Mouse (Mus musculus) urinary bladder, postnatal 25 days (tissue): Measurements from ENCODE around the gene Lrp1.

Experiments used
- DNase-seq: peaks from one replicate; pipeline ENCODE4 v3.0.0; 2022; ENCODE audit warnings: low spot score

Gene Lrp1

GRCm38 (mm10) chr10:127615591-127615990, 5.4 kb downstream of the Lrp1 start:
- no peak for DNase-seq

DNA sequence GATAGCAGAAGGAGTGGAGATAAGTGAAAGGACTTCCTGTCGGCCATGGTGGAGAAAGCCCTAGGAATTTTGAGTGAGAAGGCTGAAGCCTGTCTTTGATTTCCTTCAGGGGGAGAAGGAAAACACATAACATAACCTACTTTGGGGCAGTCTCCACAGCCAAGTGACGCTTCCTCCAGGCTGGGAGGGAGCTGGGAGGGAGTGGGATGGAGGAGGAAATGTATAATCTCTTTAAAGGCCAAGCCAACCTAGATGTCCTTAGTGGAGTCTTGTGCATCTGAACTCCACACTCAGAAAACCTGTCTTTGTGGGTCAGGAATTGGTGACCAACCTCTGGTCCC, 5.9 kb downstream of the Lrp1 start:
- no peak for DNase-seq

- DNase-seq: no peak
Measured at GRCm38 (mm10) chr10:127614236-127615033, 6.5 kb downstream of the Lrp1 start.

DNA sequence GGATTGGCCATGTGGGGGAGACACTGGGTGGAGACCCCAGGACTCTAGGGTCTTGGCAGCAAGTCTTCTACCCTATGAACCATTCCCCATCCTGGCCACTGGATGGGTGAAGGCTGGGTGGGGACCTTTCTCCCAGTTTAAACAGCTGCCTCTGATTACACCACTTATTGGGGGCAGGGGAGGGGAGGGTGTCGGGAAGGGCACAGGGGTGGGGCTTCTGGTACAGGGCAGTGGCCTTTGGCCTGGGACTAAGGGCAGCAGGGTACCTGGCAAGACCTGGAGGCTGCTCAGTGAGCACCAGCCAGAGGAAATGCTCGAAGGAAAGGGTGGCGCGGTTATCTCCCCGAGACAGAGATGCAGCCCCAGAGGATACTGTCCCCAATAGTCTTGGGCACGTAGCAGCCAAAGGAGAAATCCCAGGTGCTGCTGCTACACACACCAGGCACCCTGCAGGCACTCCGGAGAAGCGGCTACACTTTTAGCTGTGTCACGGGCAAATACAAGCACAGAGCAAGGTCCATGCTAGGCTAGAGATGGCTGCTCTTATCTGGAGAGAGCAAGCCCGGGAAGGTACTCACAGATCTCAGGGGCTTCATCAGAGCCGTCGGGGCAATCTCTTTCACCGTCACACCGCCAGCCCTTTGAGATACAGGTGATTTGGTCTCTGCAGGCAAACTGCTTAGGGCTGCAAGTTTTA, 8.7 kb downstream of the Lrp1 start:
- DNase-seq: no peak

- no peak for DNase-seq
Measured at GRCm38 (mm10) chr10:127610066-127610415, 10.9 kb downstream of the Lrp1 start.

DNA sequence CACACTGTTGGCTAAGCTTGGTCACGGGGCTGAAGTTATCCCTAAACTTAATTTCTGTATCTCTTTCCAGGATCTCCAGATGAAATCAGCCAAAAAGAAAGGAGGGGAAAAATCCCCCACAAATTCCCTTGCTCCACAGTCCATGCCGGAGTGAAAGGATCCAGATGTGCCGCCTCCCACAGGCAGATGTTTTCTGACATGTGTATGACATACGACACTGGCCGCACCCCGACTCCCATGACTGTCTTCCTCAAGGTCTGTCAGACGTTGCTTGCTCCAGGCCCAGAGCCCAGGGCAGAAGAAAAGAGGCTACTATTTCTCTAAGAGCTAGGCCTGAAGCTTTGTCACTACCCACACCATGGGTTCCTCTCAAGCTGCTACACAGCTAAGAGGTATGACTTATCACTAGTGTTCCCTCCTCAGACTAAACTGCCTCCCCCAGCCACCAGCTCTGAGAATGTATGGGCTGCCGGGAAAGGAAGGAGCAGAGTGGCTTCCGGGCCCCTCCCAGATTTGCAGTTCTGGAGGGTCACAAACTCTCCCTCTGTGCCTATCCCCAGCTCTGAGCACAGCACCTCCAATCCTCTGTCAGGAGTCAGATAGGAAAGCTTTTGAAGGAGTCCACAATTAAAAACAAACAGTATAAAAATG, 11.4 kb downstream of the Lrp1 start:
- no peak for DNase-seq

GRCm38 (mm10) chr10:127607059-127607458, 13.9 kb downstream of the Lrp1 start:
- DNase-seq: no peak

GRCm38 (mm10) chr10:127605756-127606155, 15.2 kb downstream of the Lrp1 start:
- DNase-seq: no peak

DNA sequence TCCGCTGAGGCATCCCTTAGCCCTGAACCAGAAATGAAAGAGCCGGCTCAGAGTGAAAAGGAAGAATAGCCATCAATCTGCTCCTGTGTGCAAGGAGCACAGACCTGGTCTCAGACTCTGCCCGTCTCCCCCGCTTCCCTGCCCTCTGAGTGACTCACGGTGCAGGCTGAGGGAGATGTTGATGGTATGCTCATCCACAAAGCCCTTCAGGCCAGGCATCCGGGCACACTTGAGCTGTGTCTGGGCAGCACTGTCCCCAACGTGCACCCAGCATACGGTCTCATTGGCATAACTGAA, 15.7 kb downstream of the Lrp1 start:
- DNase-seq: no peak

GRCm38 (mm10) chr10:127604465-127605250, 16.3 kb downstream of the Lrp1 start:
- no peak for DNase-seq

GRCm38 (mm10) chr10:127603437-127604371, 17.2 kb downstream of the Lrp1 start:
- DNase-seq: no peak

DNA sequence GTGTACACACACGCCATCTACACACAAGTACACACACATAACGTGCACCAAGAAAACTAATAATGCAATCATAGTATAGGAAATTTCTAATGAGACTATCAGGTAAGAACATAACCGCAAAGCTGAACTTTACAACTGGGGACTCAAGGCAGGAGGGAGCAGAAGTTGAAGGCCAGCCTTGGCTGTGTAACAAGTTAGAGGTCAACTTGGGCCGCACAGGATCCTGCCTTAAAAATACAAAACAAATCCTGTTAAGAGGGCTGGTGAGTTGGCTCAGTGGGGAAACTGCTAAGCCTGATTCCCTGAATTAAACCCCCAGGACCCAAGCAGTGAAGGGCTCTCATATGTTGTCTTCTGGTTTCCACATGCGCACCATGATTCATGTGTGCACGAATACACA, 18.8 kb downstream of the Lrp1 start:
- DNase-seq: no peak

DNA sequence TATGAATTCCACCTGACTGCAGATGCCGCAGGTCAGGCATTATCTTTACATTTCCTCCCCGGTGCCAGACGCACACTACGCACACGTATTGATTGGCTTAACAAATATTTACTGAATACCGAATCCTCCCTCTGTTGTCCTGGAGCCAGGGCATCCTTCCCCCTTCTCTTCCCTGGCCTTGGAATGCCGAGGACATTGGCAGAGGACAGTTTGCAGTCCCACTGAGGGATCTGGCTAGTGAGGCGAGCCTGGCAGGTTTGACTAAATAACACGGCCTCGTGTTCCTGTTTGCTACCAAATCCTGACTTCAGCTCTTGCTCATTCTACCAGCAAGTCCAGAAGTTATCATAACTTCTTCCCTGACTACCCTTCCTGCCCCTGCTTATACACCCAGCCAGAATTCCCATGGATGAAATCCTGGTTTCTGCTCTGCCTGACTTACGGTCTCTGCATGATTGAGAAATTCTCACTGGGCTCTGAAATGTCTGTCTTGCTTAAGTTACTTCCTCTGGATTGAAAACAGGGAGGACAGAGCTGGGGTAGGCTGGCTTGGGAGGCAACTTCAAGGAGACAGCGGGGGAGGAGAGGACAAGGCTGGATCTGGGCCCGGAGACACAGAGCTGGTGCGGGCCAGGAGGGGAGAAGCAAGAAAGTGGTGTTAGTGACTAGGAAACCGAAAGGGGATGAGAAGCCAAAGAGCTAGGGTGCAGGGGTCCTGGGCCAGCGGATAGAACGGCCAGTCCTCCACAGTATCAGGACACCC, 21.0 kb downstream of the Lrp1 start:
- DNase-seq: peak; percentile 46

DNA sequence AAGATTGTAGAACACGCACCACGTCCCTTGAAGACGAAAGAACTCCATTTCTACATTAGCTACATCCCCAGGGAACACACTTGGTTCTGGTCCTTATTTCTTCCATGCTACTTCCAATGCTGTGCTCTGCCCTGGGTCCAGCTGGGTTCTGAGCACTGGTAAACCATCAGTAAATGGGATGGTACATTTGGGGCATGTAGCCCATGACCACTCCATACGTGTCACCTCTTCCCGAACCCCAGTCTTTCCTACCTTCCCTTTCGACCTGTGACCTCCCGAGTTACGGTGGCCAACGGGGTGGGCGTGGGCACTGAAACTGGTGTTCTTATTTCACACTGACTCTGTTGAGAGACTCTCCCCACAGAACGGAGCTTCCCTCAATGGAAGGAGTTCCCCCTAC, 21.7 kb downstream of the Lrp1 start:
- no peak for DNase-seq

DNA sequence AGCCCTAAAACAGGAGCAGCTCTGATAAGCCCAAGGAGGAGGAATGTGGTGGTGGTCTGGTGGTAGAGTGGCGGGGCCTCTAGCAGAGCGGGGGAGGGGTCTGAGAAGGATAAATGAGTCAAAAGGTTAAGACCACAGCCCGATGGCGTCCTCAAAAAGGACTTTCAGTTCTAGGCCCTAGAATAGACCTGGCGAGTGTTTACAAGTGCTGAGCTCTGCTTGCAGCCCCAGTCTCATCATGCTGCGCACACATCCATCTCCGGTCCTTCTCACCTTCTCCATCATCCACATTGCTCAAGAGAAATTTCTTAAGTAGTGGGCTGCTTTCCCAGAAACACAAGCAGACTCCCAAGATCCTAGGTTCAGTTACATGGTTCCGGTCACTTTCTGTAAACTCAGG, 22.3 kb downstream of the Lrp1 start:
- no peak for DNase-seq

DNA sequence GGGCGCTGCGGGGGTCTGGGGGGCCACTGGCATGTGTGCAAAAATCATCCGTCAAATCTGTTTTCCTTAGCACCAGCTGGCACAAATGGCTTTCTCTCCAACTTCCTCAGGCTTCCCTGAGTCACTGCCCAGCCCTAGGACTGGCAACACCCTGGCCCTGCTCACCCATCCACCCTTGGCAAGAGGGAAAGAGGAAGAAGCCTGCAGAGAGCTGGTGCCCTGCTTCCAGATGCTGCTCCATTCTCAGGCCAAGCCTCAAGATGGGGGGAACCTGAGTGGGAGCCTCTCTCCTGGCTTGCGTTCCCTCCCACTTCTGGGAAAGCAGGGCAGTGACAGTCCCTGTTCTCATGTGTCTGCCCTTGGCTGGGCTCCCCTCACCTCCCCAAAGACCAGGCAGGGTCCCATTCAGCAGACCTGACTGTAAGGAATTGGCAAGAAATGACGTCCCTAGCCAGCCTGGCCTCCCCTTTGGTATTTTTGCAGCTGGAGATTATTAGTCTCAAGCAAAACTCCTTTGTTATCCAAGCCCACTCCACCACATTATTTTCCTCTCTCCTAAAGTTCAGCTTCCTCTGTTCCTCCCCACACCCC, 23.5 kb downstream of the Lrp1 start:
- no peak for DNase-seq

DNA sequence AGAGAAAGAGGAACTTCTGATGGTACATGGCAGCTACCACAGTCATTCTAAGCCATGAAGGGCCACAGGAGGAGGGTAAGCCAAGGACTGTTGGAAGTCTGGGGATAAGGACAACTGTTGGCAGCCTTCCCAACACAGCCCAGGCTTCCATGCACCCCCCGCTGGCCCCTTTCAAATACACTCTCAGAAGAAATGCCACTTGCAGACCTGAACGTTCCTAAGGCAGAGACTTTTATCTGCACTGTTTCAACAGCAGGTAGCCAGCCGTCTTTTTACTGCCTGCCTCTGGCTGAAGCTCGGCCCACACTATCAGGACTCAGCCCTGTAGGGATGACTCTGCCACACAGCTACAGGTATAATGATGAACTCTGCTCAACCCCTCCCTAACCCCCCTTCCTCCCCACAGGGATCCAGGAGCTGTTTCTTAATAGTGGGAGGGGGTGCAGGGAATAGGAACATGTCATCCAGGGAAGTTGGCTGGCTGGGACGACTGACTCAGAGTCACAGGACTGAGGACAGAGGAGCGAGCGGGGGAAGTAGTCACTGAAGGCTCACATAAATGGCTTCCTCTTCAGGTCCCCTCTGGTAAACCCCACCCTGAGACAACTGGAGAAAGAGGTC, 24.5 kb downstream of the Lrp1 start:
- no peak for DNase-seq

- no peak for DNase-seq
Measured at GRCm38 (mm10) chr10:127594930-127595715, 25.8 kb downstream of the Lrp1 start.

GRCm38 (mm10) chr10:127594405-127594804, 26.5 kb downstream of the Lrp1 start:
- no peak for DNase-seq
